Mouse (Mus musculus) kidney, embryonic 15.5 days (tissue): ENCODE measurements around the gene Clip2. TPM values are rescaled to one million over a fixed set of nuclear protein-coding genes. Genes with fewer than 3 reads are reported as not detected.
A peak's percentile ranks its signal among the peaks of the same experiment; 100 is the strongest.

Source experiments
- ATAC-seq: fragments of 200-750 bp; cut with Nextera tagmentation; replicated peaks from 2 replicates; pipeline ENCODE4 v1.8.0; 2017; ENCODE audit warnings: moderate TSS enrichment; ENCODE audit not compliant: low FRiP score
- H3K27ac ChIP-seq: fragments of 300-500 bp; sonication (generic); 2 replicates; pipeline ENCODE4 v1.5.1; 2015; ENCODE audit warnings: mild to moderate bottlenecking, inconsistent platforms
- H3K27me3 ChIP-seq: fragments of 300-500 bp; sonication (generic); 2 replicates; pipeline ENCODE4 v1.6.1; 2015; ENCODE audit warnings: inconsistent platforms
- H3K36me3 ChIP-seq: fragments of 300-500 bp; sonication (generic); 2 replicates; pipeline ENCODE4 v1.6.1; 2015; ENCODE audit warnings: inconsistent platforms
- H3K4me1 ChIP-seq: fragments of 300-500 bp; sonication (generic); 2 replicates; pipeline ENCODE4 v1.6.1; 2015; ENCODE audit warnings: inconsistent platforms
- H3K4me2 ChIP-seq: fragments of 300-500 bp; sonication (generic); 2 replicates; pipeline ENCODE4 v1.6.1; 2015; ENCODE audit warnings: moderate library complexity, mild to moderate bottlenecking, inconsistent platforms
- H3K4me3 ChIP-seq: fragments of 300-500 bp; sonication (generic); replicated peaks from 2 replicates; pipeline ENCODE4 v1.5.1; 2015; ENCODE audit warnings: mild to moderate bottlenecking, inconsistent platforms
- H3K9ac ChIP-seq: fragments of 300-500 bp; sonication (generic); 2 replicates; pipeline ENCODE4 v1.6.1; 2015; ENCODE audit warnings: mild to moderate bottlenecking, inconsistent platforms
- H3K9me3 ChIP-seq: fragments of 300-500 bp; sonication (generic); replicated peaks from 2 replicates; pipeline ENCODE4 v1.6.1; 2016; ENCODE audit warnings: inconsistent platforms
- WGBS: fragments of 180-500 bp; shearing (Covaris S2); methylation state at CpG from one replicate; pipeline ENCODE4 v1.1.7; 2015; ENCODE audit warnings: mixed read lengths; 5-methylcytosine and 5-hydroxymethylcytosine counted together
- microRNA-seq: library from miRNA; unstranded; fragments of <30 nt; microRNA quantifications from one replicate; pipeline ENCODE4, GENCODE M21; 2016
- polyA plus RNA-seq: library from polyadenylated mRNA; unstranded; fragments of >200 nt; fragmentation: Nextera tagmentation; extraction: Ambion mirVana; gene quantifications from 2 replicates; pipeline ENCODE4 v1.2.1, GENCODE M21; 2015

Gene Clip2
- polyA plus RNA-seq, 1 experiment from 2014 or later: 4.2 TPM

DNA sequence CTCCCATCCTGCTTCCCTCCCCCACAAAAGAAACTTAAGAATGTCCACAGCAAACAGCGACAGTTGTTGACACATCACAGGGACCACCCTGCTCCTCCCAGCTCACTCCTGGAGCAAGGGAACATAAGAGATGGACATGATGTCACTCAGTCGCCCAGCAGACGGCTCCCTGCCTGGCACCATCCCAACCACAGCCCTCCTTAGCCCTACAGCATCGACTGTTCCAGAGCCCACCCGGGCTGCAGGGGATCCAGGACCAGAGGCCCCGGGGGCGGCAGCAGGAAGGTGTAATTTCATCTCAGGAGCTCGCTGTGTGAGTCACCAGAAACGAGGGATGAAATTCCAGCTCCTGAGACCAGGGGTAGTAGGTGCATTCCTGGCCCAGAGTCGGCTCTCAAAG lies 106.3 kb downstream of the Clip2 start:
- H3K9ac ChIP-seq: no peak overlapping the region
- ATAC-seq: peak; percentile 81

GRCm38 (mm10) chr5:134445208-134445831 lies 106.9 kb downstream of the Clip2 start:
- H3K36me3 ChIP-seq: peaks cover 33% of the 10 kb centered on the region
- no peak; the same call in 1 of the 2 replicates for ATAC-seq
- H3K27ac ChIP-seq: peak overlapping the region; percentile 71
- 23% methylated on average over 10 of the region's 10 CpGs for WGBS
- H3K9ac ChIP-seq: no peak overlapping the region
- no peak overlapping the region for H3K4me3 ChIP-seq
- H3K9me3 ChIP-seq: no peaks in the 10 kb centered on the region
- peaks cover 37% of the 10 kb centered on the region for H3K4me1 ChIP-seq
- no peaks in the 10 kb centered on the region for H3K27me3 ChIP-seq
- H3K4me2 ChIP-seq: peak overlapping the region; percentile 24

More for the DNA sequence above, 106.3 kb downstream of the Clip2 start:
- H3K36me3 ChIP-seq: peaks cover 37% of the 10 kb centered on the region
- H3K4me2 ChIP-seq: peak overlapping the region; percentile 24
- peaks cover 32% of the 10 kb centered on the region for H3K4me1 ChIP-seq
- H3K27ac ChIP-seq: peak overlapping the region; percentile 71
- 6% methylated on average over 10 of the region's 10 CpGs for WGBS
- H3K27me3 ChIP-seq: no peaks in the 10 kb centered on the region
- H3K9me3 ChIP-seq: no peaks in the 10 kb centered on the region
- H3K4me3 ChIP-seq: no peak overlapping the region

GRCm38 (mm10) chr5:134444473-134444872 lies 107.8 kb downstream of the Clip2 start:
- H3K4me3 ChIP-seq: no peak overlapping the region
- H3K9me3 ChIP-seq: no peaks in the 10 kb centered on the region
- ATAC-seq: no peak
- peaks cover 35% of the 10 kb centered on the region for H3K36me3 ChIP-seq
- 86% methylated on average over 7 of the region's 7 CpGs for WGBS
- no peak overlapping the region for H3K9ac ChIP-seq
- H3K27ac ChIP-seq: peak overlapping the region; percentile 71
- peaks cover 42% of the 10 kb centered on the region for H3K4me1 ChIP-seq
- H3K27me3 ChIP-seq: no peaks in the 10 kb centered on the region
- no peak overlapping the region for H3K4me2 ChIP-seq

DNA sequence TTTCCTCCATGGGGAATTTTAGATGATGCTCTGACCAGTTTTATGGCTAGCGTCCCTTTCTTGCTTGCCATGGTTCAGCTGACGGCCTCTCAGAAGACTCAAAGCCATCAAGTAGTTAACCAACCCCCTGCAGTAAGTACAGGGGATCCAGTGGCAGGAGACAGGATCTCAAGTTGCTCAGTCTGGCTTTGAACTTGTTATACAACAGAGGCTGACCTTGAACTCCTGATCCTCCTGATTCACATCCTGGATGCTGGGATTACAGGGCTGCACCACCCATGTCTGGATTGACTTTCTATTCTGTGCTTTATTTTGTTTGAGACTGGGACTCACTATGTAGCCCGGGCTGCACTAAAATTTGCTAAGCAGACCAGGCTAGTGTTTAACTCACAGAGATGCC lies 110.2 kb downstream of the Clip2 start:
- H3K4me3 ChIP-seq: no peak overlapping the region
- WGBS: 74% methylated on average over 3 of the region's 3 CpGs
- peaks cover 29% of the 10 kb centered on the region for H3K36me3 ChIP-seq
- peaks cover 58% of the 10 kb centered on the region for H3K4me1 ChIP-seq
- no peaks in the 10 kb centered on the region for H3K27me3 ChIP-seq
- no peak overlapping the region for H3K9ac ChIP-seq
- no peak overlapping the region for H3K4me2 ChIP-seq
- no peaks in the 10 kb centered on the region for H3K9me3 ChIP-seq
- H3K27ac ChIP-seq: no peak overlapping the region
- no peak for ATAC-seq

DNA sequence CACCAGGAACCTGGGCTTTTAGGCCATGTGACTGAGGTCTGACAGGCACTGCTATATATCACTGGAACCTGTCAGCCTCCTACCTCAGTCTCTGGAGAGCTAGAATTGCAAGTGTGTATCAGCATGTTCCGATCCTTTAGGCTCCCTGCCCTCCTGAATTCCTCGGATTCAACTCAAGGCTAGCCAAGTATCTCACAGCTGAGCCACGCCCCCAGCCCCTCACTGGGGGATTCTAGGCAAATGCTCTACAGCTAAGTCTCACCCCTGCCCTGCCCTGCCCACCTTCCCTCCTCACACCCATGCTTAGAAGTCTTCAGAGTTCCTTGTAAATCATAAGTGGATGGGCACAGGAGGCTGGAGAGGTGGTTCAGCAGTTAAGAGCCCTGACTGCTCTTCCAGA lies 111.1 kb downstream of the Clip2 start:
- Histone ChIP-seq H3K4me3 (no peak overlapping the region), H3K4me1 (peaks cover 59% of the 10 kb centered on the region), H3K27ac (no peak overlapping the region; the same call in 1 of the 2 replicates), H3K4me2 (no peak overlapping the region), H3K9me3 (no peaks in the 10 kb centered on the region), H3K27me3 (no peaks in the 10 kb centered on the region), H3K9ac (no peak overlapping the region), H3K36me3 (peaks cover 26% of the 10 kb centered on the region)
- no peak for ATAC-seq
- 61% methylated on average over 3 of the region's 3 CpGs for WGBS

- H3K4me1 ChIP-seq: peaks cover 56% of the 10 kb centered on the region
- no peak overlapping the region for H3K4me3 ChIP-seq
- ATAC-seq: no peak
- no peaks in the 10 kb centered on the region for H3K27me3 ChIP-seq
- H3K9ac ChIP-seq: no peak overlapping the region
- peaks cover 26% of the 10 kb centered on the region for H3K36me3 ChIP-seq
- H3K4me2 ChIP-seq: no peak overlapping the region
- 74% methylated on average over 12 of the region's 12 CpGs for WGBS
- H3K9me3 ChIP-seq: no peaks in the 10 kb centered on the region
- peak overlapping the region; percentile 43; the same call in 1 of the 2 replicates for H3K27ac ChIP-seq
Measured at GRCm38 (mm10) chr5:134440098-134440497, 112.1 kb downstream of the Clip2 start.

GRCm38 (mm10) chr5:134439481-134439880 lies 112.8 kb downstream of the Clip2 start:
- Histone ChIP-seq H3K4me2 (no peak overlapping the region), H3K27me3 (no peaks in the 10 kb centered on the region), H3K36me3 (peaks cover 26% of the 10 kb centered on the region), H3K9ac (no peak overlapping the region), H3K4me1 (peaks cover 50% of the 10 kb centered on the region), H3K27ac (no peak overlapping the region), H3K9me3 (no peaks in the 10 kb centered on the region), H3K4me3 (no peak overlapping the region)
- WGBS: 95% methylated on average over 7 of the region's 7 CpGs
- ATAC-seq: no peak

Small RNA genes within 50 kb of the gene (microRNA-seq; reads per million reads assigned to microRNA genes)
- gene Gm26340 (not detected), gene Mir7228 (not detected)

Other genes with a start within 250 kb of the Clip2 start
- 196 and 197 TPM in 2 replicates for gene Gtf2i, start 237.7 kb downstream of the Clip2 start, polyA plus RNA-seq
- 77.5 and 84.3 TPM in 2 replicates for gene Gtf2ird1, start 95.7 kb downstream of the Clip2 start, polyA plus RNA-seq
- 0.32 TPM in 2 replicates for gene Syna, start 7.7 kb upstream of the Clip2 start, polyA plus RNA-seq
- gene Rfc2, start 28.9 kb upstream of the Clip2 start, polyA plus RNA-seq: 292 and 299 TPM in 2 replicates
- gene Lat2, start 62.6 kb upstream of the Clip2 start, polyA plus RNA-seq: 3.2 and 3.4 TPM in 2 replicates
- gene Eif4h, start 87.1 kb upstream of the Clip2 start, polyA plus RNA-seq: 435 and 459 TPM in 2 replicates
- 4.9 and 5.9 TPM in 2 replicates for gene Limk1, start 136.2 kb upstream of the Clip2 start, polyA plus RNA-seq
- 81.4 and 99.6 TPM in 2 replicates for gene Eln, start 194.9 kb upstream of the Clip2 start, polyA plus RNA-seq